ENCODE assay signal across 7 mouse cellular contexts in genomic region chr3:104220295-104220965, GRCm38 (mm10). TPM values are rescaled to one million over a fixed set of nuclear protein-coding genes. Genes with fewer than 3 reads are reported as not detected.
DNase-seq lines count a peak whose midpoint lies in the region; ATAC-seq and TF ChIP-seq lines count a peak whose summit lies in the region.

Gene Magi3 (minus strand): TSS chr3:104220374.

- H3K4me2 ChIP-seq in embryonic facial prominence, embryonic 13.5 days, result peak within 1 kb of the TSS; percentile 90
- peak within 1 kb of the TSS; percentile 96 for H3K4me2 ChIP-seq in limb, embryonic 12.5 days
- H3K4me2 ChIP-seq in midbrain, embryonic 15.5 days, result peak within 1 kb of the TSS; percentile 83

- peak; percentile 87 for TF ChIP-seq POLR2A in kidney, adult 2 months (IDR thresholded peaks at IDR 0.05; ENCODE audit: low read depth, low read length)
- TF ChIP-seq POLR2A in spleen, adult 2 months (IDR thresholded peaks at IDR 0.05; ENCODE audit: low read depth, low read length), result peak; percentile 88

- peak within 1 kb of the TSS; percentile 93 for H3K27ac ChIP-seq in embryonic facial prominence, embryonic 13.5 days
- peak within 1 kb of the TSS; percentile 94 for H3K27ac ChIP-seq in kidney, adult 2 months (ENCODE audit: insufficient read depth, low read depth, low read length)
- peak within 1 kb of the TSS; percentile 93 for H3K27ac ChIP-seq in limb, embryonic 12.5 days
- peak within 1 kb of the TSS; percentile 98 for H3K27ac ChIP-seq in midbrain, embryonic 15.5 days
- H3K27ac ChIP-seq in spleen, adult 2 months (ENCODE audit: insufficient read depth, low read length), result peak within 1 kb of the TSS; percentile 77

- H3K27me3 ChIP-seq in embryonic facial prominence, embryonic 13.5 days, result no peaks in the 10 kb centered on the region
- no peaks in the 10 kb centered on the region for H3K27me3 ChIP-seq in kidney, adult 2 months (replicated peaks; ENCODE audit: control insufficient read depth, insufficient read depth, low read length)
- H3K27me3 ChIP-seq in limb, embryonic 12.5 days, result no peaks in the 10 kb centered on the region
- H3K27me3 ChIP-seq in midbrain, embryonic 15.5 days (replicated peaks), result no peaks in the 10 kb centered on the region
- peaks cover 11% of the 10 kb centered on the region for H3K27me3 ChIP-seq in spleen, adult 2 months (ENCODE audit: control insufficient read depth, insufficient read depth, low read length)

- peak; percentile 100 for ATAC-seq in embryonic facial prominence, embryonic 13.5 days (ENCODE audit: insufficient number of reproducible peaks, insufficient read depth, low FRiP score, low TSS enrichment, low read depth)
- peak; percentile 99 for ATAC-seq in limb, embryonic 12.5 days (ENCODE audit: insufficient number of reproducible peaks, insufficient read depth, low FRiP score, low TSS enrichment, low read depth)
- ATAC-seq in midbrain, embryonic 15.5 days (replicated peaks), result peak; percentile 100

- peak within 1 kb of the TSS; percentile 80 for H3K9ac ChIP-seq in embryonic facial prominence, embryonic 13.5 days
- peak within 1 kb of the TSS; percentile 72 for H3K9ac ChIP-seq in limb, embryonic 12.5 days (replicated peaks)
- peak within 1 kb of the TSS; percentile 85 for H3K9ac ChIP-seq in midbrain, embryonic 15.5 days

- no peaks in the 10 kb centered on the region for H3K9me3 ChIP-seq in embryonic facial prominence, embryonic 13.5 days
- H3K9me3 ChIP-seq in limb, embryonic 12.5 days, result no peaks in the 10 kb centered on the region
- no peaks in the 10 kb centered on the region for H3K9me3 ChIP-seq in midbrain, embryonic 15.5 days

- H3K4me1 ChIP-seq in embryonic facial prominence, embryonic 13.5 days, result 0 out of 2 replicates have a peak, but pooled peaks cover 12% of the 10 kb centered on the region
- H3K4me1 ChIP-seq in kidney, adult 2 months (ENCODE audit: control insufficient read depth, insufficient read depth, low read length), result peaks cover 10% of the 10 kb centered on the region
- peaks cover 14% of the 10 kb centered on the region for H3K4me1 ChIP-seq in limb, embryonic 12.5 days (replicated peaks)
- H3K4me1 ChIP-seq in midbrain, embryonic 15.5 days, result peaks cover 12% of the 10 kb centered on the region; the same call in 1 of the 2 replicates
- H3K4me1 ChIP-seq in spleen, adult 2 months (ENCODE audit: control insufficient read depth, insufficient read depth, insufficient read length), result peaks cover 5% of the 10 kb centered on the region; the same call in 1 of the 2 replicates

- no peaks in the 10 kb centered on the region for H3K36me3 ChIP-seq in embryonic facial prominence, embryonic 13.5 days
- H3K36me3 ChIP-seq in kidney, adult 2 months (ENCODE audit: control insufficient read depth, insufficient read depth, low read length), result no peaks in the 10 kb centered on the region
- H3K36me3 ChIP-seq in limb, embryonic 12.5 days, result no peaks in the 10 kb centered on the region
- H3K36me3 ChIP-seq in midbrain, embryonic 15.5 days (replicated peaks), result no peaks in the 10 kb centered on the region
- H3K36me3 ChIP-seq in spleen, adult 2 months (ENCODE audit: control insufficient read depth, insufficient read depth, low read length), result no peaks in the 10 kb centered on the region

- H3K4me3 ChIP-seq in embryonic facial prominence, embryonic 13.5 days, result peak within 1 kb of the TSS; percentile 78
- H3K4me3 ChIP-seq in kidney, adult 2 months (ENCODE audit: insufficient read depth, low read depth, low read length), result peak within 1 kb of the TSS; percentile 100
- peak within 1 kb of the TSS; percentile 74 for H3K4me3 ChIP-seq in limb, embryonic 12.5 days (replicated peaks)
- peak within 1 kb of the TSS; percentile 76 for H3K4me3 ChIP-seq in midbrain, embryonic 15.5 days
- H3K4me3 ChIP-seq in spleen, adult 2 months (ENCODE audit: extremely low read depth, insufficient read depth, insufficient read length), result peak within 1 kb of the TSS; percentile 94

- DNase-seq in adrenal gland, postnatal 36 days, result peak; percentile 98 to 99
- DNase-seq in heart, adult 18-20 months, result peak; percentile 95 to 99
- DNase-seq in kidney, adult 2 months, result peak; percentile 99
- peak; percentile 93 to 94 for DNase-seq in spleen, adult 2 months (ENCODE audit: low read depth in 1 of 2, low spot score in 2 of 2)

- 0 out of 2 replicates have a peak, but pooled peaks have one; percentile 10 for TF ChIP-seq CTCF in kidney, adult 2 months (conservative IDR thresholded peaks at IDR 0.05; ENCODE audit: insufficient read depth, insufficient read length, low read depth, low read length)
- TF ChIP-seq CTCF in spleen, adult 2 months (IDR thresholded peaks at IDR 0.05; ENCODE audit: extremely low read depth, insufficient read depth, insufficient read length, insufficient replicate concordance), result no peak

- WGBS in embryonic facial prominence, embryonic 13.5 days, result under 1% methylated on average over 46 of the region's 46 CpGs
- under 1% methylated on average over 46 of the region's 46 CpGs for WGBS in kidney, adult 2 months
- under 1% methylated on average over 41 of the region's 46 CpGs for WGBS in limb, embryonic 12.5 days
- whole genome bisulfite sequencing in midbrain, embryonic 15.5 days, result 0% methylated on average over 41 of the region's 46 CpGs
- WGBS in spleen, adult 2 months, result under 1% methylated on average over 46 of the region's 46 CpGs

RNA-seq across cellular contexts. Expression of gene Magi3, which starts in this region (rescaled TPM):
- 10 to 100 TPM; 18.6 to 28.7 TPM for total RNA-seq in adrenal gland, postnatal 36 days (2021)
- 5.4 and 5.6 TPM in 2 replicates for polyA plus RNA-seq in embryonic facial prominence, embryonic 13.5 days (2015; fragmentation: Nextera tagmentation; extraction: Ambion mirVana)
- total RNA-seq in heart, adult 18-20 months (2021), result 10 to 100 TPM; 37.6 to 43.1 TPM
- polyA plus RNA-seq in kidney, adult 2 months (2012; rRNA removed), result 4.4 and 4.9 TPM in 2 replicates
- 3.2 and 4.5 TPM in 2 replicates for polyA plus RNA-seq in limb, embryonic 12.5 days (2016; fragmentation: Nextera tagmentation; extraction: Ambion mirVana)
- polyA plus RNA-seq in midbrain, embryonic 15.5 days (2015; fragmentation: Nextera tagmentation; extraction: Ambion mirVana), result 4.9 and 6.4 TPM in 2 replicates
- 0.92 and 1.3 TPM in 2 replicates for polyA plus RNA-seq in spleen, adult 2 months (2012; rRNA removed)

Comparison
In these comparisons a context has a peak if more than half of its experiments do, and no peak if none do; other contexts are left out.
1. Peak in every context shown above with its lines: DNase-seq, ATAC-seq, H3K4me3 ChIP-seq and H3K27ac ChIP-seq.